Mouse (Mus musculus): ENCODE results near the gene Ppp1r37. TPM values are rescaled to one million over a fixed set of nuclear protein-coding genes. Genes with fewer than 3 reads are reported as not detected.

The Ppp1r37 gene
- polyA plus RNA-seq, 1 experiment from 2014 or later: 26.2 TPM

DNA sequence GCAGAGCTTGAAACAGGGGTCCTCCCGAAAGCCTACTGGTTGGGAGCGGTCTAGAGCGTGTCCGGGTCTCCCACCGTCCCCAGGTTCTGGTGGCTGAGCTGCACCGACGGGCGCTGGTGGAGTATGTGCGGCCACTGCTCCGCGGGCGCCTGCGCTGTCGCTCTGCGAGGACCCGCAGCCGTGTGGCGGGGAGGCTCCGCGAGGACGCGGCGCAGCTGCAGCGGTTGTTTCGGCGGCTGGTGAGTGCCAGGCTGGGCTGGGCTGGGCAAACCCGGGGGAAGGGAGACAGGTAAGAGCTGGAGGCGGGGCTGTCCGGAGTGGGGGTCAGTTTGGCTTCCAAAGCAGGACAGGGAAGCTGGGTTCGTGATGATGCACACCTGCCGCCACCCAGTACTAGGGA lies 73.4 kb downstream of the Ppp1r37 start:
- no peak overlapping the region for H3K27ac ChIP-seq
- peak overlapping the region; percentile 34 for H3K4me3 ChIP-seq
- H3K9me3 ChIP-seq: no peaks in the 10 kb centered on the region
- peaks cover 16% of the 10 kb centered on the region; the same call in 1 of the 2 replicates for H3K4me1 ChIP-seq
- WGBS: 3% methylated on average over 31 of the region's 31 CpGs
- ATAC-seq (ENCODE audit: low FRiP score, low read depth): 0 out of 2 replicates have a peak, but pooled peaks have one; percentile 19
- peak overlapping the region; percentile 54 for H3K9ac ChIP-seq
- H3K27me3 ChIP-seq: peaks cover 67% of the 10 kb centered on the region
- H3K36me3 ChIP-seq: no peaks in the 10 kb centered on the region
- peak overlapping the region; percentile 56 for H3K4me2 ChIP-seq (replicated peaks)

- H3K9ac ChIP-seq: no peak overlapping the region
- ATAC-seq (ENCODE audit: low FRiP score, low read depth): no peak
- H3K4me1 ChIP-seq: peaks cover 11% of the 10 kb centered on the region; the same call in 1 of the 2 replicates
- H3K4me2 ChIP-seq (replicated peaks): no peak overlapping the region
- WGBS: 89% methylated on average over 7 of the region's 7 CpGs
- H3K36me3 ChIP-seq: no peaks in the 10 kb centered on the region
- H3K9me3 ChIP-seq: no peaks in the 10 kb centered on the region
- H3K27ac ChIP-seq: no peak overlapping the region
- peaks cover 52% of the 10 kb centered on the region for H3K27me3 ChIP-seq
- no peak overlapping the region for H3K4me3 ChIP-seq
These were observed 76.3 kb downstream of the Ppp1r37 start for GRCm38 (mm10) chr7:19486549-19486948.

- Histone ChIP-seq H3K27me3 (peaks cover 42% of the 10 kb centered on the region), H3K4me3 (no peak overlapping the region), H3K4me1 (peaks cover 9% of the 10 kb centered on the region; the same call in 1 of the 2 replicates), H3K9me3 (no peaks in the 10 kb centered on the region), H3K36me3 (no peaks in the 10 kb centered on the region), H3K9ac (no peak overlapping the region), H3K27ac (no peak overlapping the region), H3K4me2 (replicated peaks) (no peak overlapping the region)
- 91% methylated on average over 1 of the region's 1 CpGs for WGBS
- ATAC-seq (ENCODE audit: low FRiP score, low read depth): no peak
These were observed 77.4 kb downstream of the Ppp1r37 start for GRCm38 (mm10) chr7:19485488-19485887.

DNA sequence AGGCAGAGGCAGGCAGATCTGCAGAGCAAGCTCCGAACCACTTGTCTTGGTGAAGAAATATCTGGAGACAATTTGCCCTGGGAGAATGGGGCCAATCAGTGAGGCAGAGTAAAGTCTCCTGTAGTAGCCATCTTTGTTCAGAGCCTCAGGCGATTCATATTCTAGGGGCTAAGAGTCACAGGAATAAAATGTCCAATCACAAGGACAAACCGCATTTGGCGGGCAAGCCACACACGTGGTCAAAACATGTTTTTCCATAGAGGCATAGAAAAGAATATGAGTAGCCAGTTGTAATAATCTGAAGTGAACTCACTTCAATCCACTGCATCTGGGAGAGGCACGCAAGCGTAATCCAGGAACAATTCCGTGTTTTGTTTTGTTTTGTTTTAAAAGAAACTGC lies 79.6 kb downstream of the Ppp1r37 start:
- H3K27ac ChIP-seq: no peak overlapping the region
- no peak overlapping the region for H3K4me3 ChIP-seq
- H3K4me1 ChIP-seq: no peaks in the 10 kb centered on the region
- H3K36me3 ChIP-seq: no peaks in the 10 kb centered on the region
- WGBS: 81% methylated on average over 8 of the region's 8 CpGs
- H3K9me3 ChIP-seq: no peaks in the 10 kb centered on the region
- H3K9ac ChIP-seq: no peak overlapping the region
- no peak overlapping the region for H3K4me2 ChIP-seq (replicated peaks)
- peaks cover 20% of the 10 kb centered on the region for H3K27me3 ChIP-seq
- no peak for ATAC-seq (ENCODE audit: low FRiP score, low read depth)

Other genes with a start within 250 kb of the Ppp1r37 start
- gene Ercc1, start 218.3 kb downstream of the Ppp1r37 start, polyA plus RNA-seq (2015; fragmentation: Nextera tagmentation; extraction: Ambion mirVana): 89.1 and 96.4 TPM in 2 replicates
- 29.9 and 31.8 TPM in 2 replicates for gene Cd3eap, start 203.6 kb downstream of the Ppp1r37 start, polyA plus RNA-seq (2015; fragmentation: Nextera tagmentation; extraction: Ambion mirVana)
- gene Ppp1r13l, start 203.3 kb downstream of the Ppp1r37 start, polyA plus RNA-seq (2015; fragmentation: Nextera tagmentation; extraction: Ambion mirVana): 9.0 and 9.6 TPM in 2 replicates
- 18.2 and 18.3 TPM in 2 replicates for gene Ercc2, start 181.1 kb downstream of the Ppp1r37 start, polyA plus RNA-seq (2015; fragmentation: Nextera tagmentation; extraction: Ambion mirVana)
- gene Klc3, start 159.0 kb downstream of the Ppp1r37 start, polyA plus RNA-seq (2015; fragmentation: Nextera tagmentation; extraction: Ambion mirVana): 8.3 and 8.6 TPM in 2 replicates
- gene Ckm, start 158.3 kb downstream of the Ppp1r37 start, polyA plus RNA-seq (2015; fragmentation: Nextera tagmentation; extraction: Ambion mirVana): 3.2 and 4.7 TPM in 2 replicates
- 9.8 and 10.3 TPM in 2 replicates for gene Mark4, start 104.3 kb downstream of the Ppp1r37 start, polyA plus RNA-seq (2015; fragmentation: Nextera tagmentation; extraction: Ambion mirVana)
- gene Exoc3l2, start 99.7 kb downstream of the Ppp1r37 start, polyA plus RNA-seq (2015; fragmentation: Nextera tagmentation; extraction: Ambion mirVana): 1.1 and 1.3 TPM in 2 replicates
- 2.5 TPM in 2 replicates for gene Bloc1s3, start 54.7 kb downstream of the Ppp1r37 start, polyA plus RNA-seq (2015; fragmentation: Nextera tagmentation; extraction: Ambion mirVana)
- gene Trappc6a, start 54.7 kb downstream of the Ppp1r37 start, polyA plus RNA-seq (2015; fragmentation: Nextera tagmentation; extraction: Ambion mirVana): 67.5 and 67.8 TPM in 2 replicates
- 0.10 and 0.11 TPM in 2 replicates for gene Nkpd1, start 45.2 kb downstream of the Ppp1r37 start, polyA plus RNA-seq (2015; fragmentation: Nextera tagmentation; extraction: Ambion mirVana)
- gene Zfp296, start 14.2 kb upstream of the Ppp1r37 start, polyA plus RNA-seq (2015; fragmentation: Nextera tagmentation; extraction: Ambion mirVana): 0.36 and 0.73 TPM in 2 replicates
- gene Gemin7, start 14.5 kb upstream of the Ppp1r37 start, polyA plus RNA-seq (2015; fragmentation: Nextera tagmentation; extraction: Ambion mirVana): 167 and 179 TPM in 2 replicates
- gene Clasrp, start 41.4 kb upstream of the Ppp1r37 start, polyA plus RNA-seq (2015; fragmentation: Nextera tagmentation; extraction: Ambion mirVana): 62.2 and 64.6 TPM in 2 replicates
- gene Relb, start 66.4 kb upstream of the Ppp1r37 start, polyA plus RNA-seq (2015; fragmentation: Nextera tagmentation; extraction: Ambion mirVana): 9.1 and 9.6 TPM in 2 replicates
- 75.9 and 77.4 TPM in 2 replicates for gene Clptm1, start 102.0 kb upstream of the Ppp1r37 start, polyA plus RNA-seq (2015; fragmentation: Nextera tagmentation; extraction: Ambion mirVana)
- 1.1 and 1.7 TPM in 2 replicates for gene Apoc2, start 114.9 kb upstream of the Ppp1r37 start, polyA plus RNA-seq (2015; fragmentation: Nextera tagmentation; extraction: Ambion mirVana)
- 0.64 TPM in 1 of 2 replicates, not detected in the other for gene Gm44805, start 118.3 kb upstream of the Ppp1r37 start, polyA plus RNA-seq (2015; fragmentation: Nextera tagmentation; extraction: Ambion mirVana)
- not detected in 2 replicates for gene Apoc4, start 118.4 kb upstream of the Ppp1r37 start, polyA plus RNA-seq (2015; fragmentation: Nextera tagmentation; extraction: Ambion mirVana)
- 8.9 and 10.3 TPM in 2 replicates for gene Apoc1, start 129.6 kb upstream of the Ppp1r37 start, polyA plus RNA-seq (2015; fragmentation: Nextera tagmentation; extraction: Ambion mirVana)
- 236 and 241 TPM in 2 replicates for gene Apoe, start 136.1 kb upstream of the Ppp1r37 start, polyA plus RNA-seq (2015; fragmentation: Nextera tagmentation; extraction: Ambion mirVana)
- 126 and 133 TPM in 2 replicates for gene Tomm40, start 152.4 kb upstream of the Ppp1r37 start, polyA plus RNA-seq (2015; fragmentation: Nextera tagmentation; extraction: Ambion mirVana)
- 88.6 and 88.7 TPM in 2 replicates for gene Nectin2, start 187.4 kb upstream of the Ppp1r37 start, polyA plus RNA-seq (2015; fragmentation: Nextera tagmentation; extraction: Ambion mirVana)
- gene Bcam, start 207.9 kb upstream of the Ppp1r37 start, polyA plus RNA-seq (2015; fragmentation: Nextera tagmentation; extraction: Ambion mirVana): 69.0 and 72.7 TPM in 2 replicates
- gene Cblc, start 233.7 kb upstream of the Ppp1r37 start, polyA plus RNA-seq (2015; fragmentation: Nextera tagmentation; extraction: Ambion mirVana): 4.2 and 4.9 TPM in 2 replicates